Mouse (Mus musculus) kidney, adult 11 months (tissue): ENCODE results near the gene Tlr8.
A peak's percentile ranks its signal among the peaks of the same experiment; 100 is the strongest.
"Not testable (repeated sequence)": the region's sequence is repeated elsewhere in the genome, so short reads cannot be mapped to it uniquely, and the experiment has no call there.

Source experiments
- DNase-seq: peaks from one replicate; pipeline ENCODE4 v3.0.0; 2022

Gene Tlr8

DNA sequence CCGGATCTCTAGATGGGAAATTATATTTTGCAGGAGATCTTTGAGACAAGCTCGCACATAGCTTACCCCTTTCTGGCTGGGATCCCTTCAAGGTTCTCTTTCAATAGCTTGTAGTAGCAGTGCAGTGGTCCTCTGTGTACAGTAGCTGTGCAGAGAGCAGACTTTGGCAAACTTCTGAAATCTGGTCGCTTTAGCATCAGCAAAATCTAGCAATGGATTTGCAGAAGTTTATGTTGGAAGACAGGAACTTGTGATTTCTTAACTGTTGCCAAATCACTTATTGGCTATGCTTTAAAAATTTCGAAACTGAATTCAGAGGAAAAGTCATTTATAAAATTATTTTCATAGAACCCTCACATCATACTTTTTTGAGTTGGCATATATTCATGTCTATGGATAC is at the start of gene Tlr8:
Gene Tlr8, minus strand, starts transcription at position 244 of the 400 bp plus-strand sequence.
- DNase-seq = no peak

DNA sequence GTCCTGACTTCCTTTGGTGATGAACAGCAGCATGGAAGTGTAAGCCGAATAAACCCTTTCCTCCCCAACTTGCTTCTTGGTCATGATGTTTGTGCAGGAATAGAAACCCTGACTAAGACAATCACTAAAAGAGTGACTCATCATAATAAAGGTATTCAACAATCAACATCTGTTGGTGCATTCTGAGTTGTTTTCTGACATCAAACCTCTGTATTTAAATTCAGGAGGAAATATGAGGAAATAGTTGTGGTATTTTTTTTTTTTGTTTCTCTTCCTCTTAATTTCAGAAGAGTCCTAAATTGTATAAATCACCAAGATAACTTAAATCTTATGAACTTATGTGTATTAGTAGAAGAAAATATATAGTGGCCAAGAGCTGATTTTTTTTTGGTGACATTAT is 37.9 kb upstream of the Tlr8 start:
- not testable (repeated sequence) for DNase-seq

DNA sequence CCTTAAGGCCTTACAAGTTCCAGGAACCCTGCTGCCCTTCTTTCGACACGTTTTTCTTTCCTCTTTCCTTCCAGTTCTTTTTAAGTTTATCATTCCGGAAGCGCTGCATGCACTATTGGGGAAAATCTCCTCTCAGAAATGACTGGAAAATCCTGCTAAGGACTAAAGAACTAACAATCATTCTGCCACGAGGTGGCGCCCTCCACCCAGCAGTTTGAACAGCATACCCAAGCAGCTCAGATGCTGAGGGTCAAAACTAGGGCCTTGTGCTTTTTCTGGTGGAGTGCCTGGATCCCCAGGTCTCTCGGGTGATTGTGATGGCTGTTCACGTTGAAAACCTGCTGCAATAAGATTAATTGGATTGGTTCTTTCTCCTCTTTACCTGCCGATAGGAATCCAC is 12.8 kb upstream of the Tlr8 start:
- DNase-seq = peak; percentile 29

DNA sequence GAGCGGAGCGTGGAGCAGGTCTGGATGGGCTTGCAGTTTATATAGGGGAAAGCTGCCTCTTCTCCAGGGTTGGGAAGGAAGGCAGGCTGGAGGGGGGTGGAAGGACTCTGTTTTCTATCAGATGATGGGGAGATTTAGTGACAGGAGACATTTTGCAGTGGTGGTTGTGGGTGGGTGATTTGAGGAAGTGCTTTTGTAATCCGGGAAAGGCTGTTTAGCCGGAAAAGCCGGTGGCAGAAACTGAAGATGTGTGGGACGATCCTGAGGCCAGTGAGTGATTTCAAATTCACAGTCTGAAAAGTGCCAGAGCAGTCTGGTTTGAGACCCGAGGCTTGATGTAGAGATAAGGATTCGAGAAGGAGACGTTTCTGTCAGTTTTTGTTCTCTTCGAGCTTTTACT is 12.4 kb upstream of the Tlr8 start:
- no peak for DNase-seq

DNA sequence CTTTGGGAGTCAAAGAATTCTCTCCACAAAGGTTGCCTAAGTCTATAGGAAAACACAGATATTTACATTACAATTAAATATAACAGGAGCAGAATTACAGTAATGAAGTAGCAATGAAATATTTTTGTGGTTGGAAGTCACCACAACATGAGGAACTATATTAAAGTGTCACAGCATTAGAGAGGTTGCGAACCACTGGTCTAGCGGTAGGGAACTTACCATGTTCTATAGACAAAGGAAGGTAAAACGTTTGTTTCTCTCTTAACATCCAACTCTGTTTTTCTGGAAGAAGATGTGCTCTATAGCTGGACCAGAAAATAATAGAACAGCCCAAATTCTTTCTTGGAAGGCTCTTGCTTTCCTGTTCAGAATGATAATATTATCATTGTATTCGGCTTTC is 599 bp downstream of the Tlr8 start:
- no peak for DNase-seq

DNA sequence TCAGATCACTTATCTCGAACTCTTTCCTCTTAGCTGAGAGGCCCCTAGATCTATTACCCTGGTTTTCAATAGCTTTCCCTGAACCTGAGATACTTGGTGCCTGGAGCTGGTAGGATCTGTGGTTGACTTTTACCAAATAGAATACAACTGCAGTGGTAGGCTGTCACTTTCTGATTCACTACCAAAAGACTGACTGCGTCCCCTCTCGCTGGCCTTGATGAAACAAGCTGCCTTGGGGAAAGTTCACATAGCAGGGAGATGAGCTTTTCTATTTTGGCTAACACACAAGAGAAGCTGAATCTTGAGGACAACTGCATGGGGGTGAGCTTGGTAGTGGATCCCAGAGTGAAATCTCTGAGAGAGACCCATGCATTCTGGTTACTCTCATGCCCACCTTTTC is 22.4 kb downstream of the Tlr8 start:
- DNase-seq = no peak

DNA sequence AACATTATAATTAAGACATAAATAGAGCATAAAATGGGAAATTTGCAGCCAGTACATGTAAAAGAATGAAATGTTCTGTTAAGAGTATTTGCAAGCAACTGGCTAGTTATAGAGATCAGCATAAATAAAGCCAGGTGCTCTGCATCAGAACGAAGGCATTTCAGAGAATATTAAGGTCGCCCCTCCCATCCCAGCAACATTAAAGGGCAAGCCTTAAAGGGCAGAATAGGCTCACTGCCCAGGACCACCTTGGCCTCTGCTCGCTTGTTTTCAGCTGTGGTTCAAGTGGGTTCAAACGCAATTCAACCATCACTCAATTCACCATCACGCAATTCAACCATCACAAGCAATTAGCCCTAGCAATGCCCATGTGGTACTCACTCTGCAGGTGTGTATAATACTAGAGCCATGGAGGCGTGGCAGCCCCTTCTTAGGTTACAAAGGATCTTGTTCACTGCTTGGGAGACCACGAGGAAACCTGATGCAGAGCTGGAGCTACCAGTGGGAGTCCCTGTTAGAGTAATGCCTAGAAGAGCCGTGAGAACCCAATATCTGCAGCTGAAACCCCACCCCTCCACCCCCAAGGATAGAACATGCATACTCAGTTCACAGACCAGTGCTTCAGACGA is 24.7 kb downstream of the Tlr8 start:
- DNase-seq = no peak

DNA sequence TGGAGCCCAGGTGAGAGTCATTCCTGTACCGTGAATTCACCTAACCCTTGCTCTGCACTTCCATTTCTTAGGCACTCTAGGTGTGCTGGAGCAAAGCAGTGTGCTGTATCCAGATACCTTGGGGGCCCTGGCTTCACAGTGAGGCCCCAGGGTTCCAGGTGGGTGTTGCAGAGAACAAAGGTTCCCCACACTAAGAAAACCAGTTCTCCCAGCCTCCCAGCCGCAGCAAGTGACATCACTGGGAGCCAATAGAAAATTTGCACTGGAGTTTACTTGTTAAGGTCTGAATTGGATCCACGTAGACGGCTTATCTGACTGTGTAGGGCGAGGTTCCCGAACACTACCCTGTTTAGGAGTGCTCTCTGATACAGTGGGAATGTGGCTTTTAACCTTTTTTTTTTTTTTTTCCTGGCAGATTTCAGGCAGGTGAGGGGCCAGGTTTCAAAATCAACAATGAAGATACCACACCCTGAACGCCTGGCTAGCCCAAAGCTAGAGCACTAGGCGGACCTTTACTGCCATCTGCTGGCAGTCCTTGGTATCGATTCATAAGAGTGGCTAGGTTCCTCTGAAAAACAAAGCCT is 30.9 kb downstream of the Tlr8 start:
- peak; percentile 33 for DNase-seq

DNA sequence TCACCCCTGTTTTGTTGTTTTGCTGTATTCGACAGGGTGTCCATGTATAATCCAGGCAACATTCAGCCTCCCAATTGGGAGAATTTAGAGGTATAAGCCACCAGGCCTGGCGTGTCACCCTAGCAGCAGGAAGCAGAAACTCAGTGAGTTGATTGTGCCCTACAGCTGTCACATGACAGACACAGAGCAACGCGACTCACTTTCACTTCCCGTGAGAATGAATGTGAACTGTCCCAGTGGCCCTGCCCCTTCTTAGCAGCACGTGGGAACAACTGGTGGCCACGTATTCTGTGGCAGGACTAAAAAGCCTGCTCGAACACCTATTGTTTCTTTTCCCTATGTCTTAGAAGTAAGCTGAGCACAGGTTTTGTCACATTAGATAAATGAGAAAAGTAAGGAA is 33.0 kb downstream of the Tlr8 start:
- no peak for DNase-seq

DNA sequence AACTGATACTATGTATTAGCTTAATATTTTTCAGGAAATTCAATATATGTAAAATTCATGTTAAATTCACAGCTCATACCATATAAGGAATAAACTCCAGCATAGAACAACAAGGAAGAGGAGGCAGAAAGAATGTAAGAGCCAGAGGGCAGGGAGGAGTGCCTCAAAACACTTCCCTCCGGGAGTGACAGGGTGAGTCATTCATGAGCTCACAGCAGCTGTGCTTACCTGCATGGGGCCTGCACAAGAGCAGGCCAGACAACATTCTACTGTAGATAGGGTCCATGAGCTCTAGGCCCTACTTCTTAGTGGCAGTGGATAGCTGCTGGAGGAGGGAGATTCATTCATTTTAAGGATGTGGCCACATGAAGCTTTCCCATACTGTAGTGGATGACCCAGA is 34.3 kb downstream of the Tlr8 start:
- no peak for DNase-seq

DNA sequence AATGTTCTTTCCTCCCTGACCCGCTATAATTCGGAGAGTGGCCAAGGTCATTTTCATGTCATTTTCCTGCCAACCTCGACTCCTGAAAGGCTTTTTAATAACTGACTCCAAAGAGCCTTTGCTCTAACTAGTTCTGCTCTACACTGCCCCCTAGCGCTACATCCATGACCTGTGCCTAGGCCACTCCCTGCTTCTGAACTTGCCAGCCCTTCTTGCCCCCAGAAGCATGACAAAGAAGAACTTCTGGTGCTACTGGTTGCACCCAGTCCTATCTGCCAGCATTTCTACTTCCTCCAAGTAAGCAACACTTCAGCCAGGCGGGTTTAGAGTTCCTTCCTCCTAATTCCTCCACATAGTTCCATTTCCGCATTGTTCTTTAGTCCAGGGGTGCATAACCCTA is 34.9 kb downstream of the Tlr8 start:
- DNase-seq = peak; percentile 22

DNA sequence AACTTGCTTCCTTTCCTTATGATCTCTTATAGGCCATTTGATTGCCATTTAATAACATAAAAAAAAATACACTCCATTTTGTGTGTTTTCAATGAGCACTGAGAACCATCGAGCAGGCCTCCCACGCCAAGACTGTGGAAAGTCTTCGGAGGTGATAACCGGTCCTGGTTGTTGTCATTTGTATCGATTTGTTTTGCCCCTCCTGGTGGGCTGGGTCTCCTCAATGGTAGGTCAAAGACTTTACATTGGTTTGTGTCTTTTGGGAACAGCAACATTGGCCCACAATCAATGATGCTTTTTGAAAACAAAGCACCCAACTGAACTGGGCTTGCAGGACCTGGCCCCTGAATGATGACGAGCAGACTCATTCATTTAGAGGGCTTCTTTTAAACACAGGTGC is 36.4 kb downstream of the Tlr8 start:
- DNase-seq = no peak

DNA sequence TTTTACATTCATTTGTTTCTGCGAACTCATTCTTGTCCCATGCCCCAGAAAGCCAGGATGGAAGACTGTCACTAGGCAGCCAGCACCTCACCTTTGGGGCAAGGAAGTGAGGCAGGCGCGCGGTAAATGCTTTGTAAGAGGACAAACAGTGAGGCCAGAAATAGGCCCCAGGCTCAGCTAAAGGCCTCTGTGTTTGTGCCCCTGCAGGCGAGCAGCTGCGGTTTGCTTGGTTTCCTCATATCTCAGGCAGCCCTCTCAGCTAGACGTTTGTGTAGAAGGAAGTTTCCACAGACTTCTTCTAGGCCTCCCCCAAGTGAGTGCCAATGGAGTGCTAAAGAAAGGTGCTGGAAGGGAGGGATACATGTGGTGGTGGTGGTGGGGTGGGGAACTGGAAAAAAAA is 37.0 kb downstream of the Tlr8 start:
- no peak for DNase-seq

DNA sequence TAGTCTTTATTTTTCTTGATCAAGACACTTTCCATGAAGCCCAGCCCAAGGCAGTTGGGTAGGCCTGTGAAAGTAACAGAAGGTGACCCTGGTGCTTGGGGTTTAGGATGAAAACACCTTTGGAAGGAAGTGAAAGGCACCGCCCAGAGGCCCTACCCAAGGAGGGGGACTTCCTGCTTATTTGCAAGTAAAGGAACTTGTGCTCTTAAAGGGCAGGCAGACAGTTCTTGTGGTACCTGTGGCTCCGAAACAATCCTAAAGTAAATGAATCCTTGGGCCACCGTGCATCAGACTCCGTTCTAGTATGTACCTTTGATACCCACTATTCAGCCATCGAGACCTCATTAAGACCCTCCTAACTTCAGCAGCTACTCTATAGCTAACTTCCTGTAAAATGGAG is 37.6 kb downstream of the Tlr8 start:
- no peak for DNase-seq

DNA sequence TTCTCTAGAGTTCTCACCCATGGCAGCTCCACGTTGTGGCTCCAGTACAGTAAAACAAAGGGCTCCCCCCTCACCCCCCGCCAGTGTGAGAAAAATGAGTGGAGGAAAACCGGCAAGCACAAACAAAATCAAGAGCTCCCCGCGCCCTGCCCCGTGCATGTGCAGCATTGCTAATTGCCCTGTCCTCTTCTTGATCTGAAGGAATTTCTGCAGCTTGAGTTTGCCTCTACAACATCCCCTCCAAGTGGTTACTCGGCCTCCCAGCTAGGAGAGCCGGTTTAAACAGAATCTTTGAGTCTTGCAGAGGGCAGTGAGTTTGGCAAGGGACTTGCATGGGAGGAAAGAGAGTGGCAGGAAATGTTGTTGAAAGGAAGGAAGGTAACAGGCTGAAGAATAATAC is 51.4 kb downstream of the Tlr8 start:
- DNase-seq = peak; percentile 19

DNA sequence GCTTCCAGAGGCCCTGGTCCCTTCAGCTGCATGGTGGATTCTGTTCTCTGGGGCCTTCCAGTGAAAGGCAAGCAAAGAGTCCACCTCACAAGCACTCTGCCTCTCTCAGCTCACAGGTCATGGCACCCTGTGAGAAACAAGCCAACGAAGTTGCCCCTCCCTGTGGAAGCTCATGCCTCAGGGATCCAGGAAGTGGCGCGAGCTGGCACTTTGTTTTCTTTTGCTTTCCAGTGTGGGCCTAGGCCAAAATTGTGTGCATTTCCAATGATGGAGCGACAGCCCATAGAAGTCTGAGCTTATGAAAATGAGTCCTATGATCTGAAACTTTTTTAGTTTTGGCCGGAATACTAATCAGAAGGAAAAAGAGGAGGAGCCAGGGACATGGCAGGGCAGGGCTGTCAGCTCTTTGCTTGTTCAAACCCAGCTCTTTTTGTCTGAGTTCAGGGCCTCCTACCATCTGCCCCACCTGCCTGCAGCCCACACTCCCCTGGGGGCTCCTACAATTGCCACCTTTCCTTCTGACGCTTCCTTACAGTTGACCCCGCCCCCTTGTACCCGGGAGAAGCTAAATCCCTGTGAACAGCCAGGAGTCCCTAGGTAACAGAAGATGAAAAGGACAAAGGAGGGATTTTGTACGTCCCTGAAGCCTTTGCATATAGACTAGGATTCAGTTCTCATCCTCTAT is 52.1 kb downstream of the Tlr8 start:
- no peak for DNase-seq

DNA sequence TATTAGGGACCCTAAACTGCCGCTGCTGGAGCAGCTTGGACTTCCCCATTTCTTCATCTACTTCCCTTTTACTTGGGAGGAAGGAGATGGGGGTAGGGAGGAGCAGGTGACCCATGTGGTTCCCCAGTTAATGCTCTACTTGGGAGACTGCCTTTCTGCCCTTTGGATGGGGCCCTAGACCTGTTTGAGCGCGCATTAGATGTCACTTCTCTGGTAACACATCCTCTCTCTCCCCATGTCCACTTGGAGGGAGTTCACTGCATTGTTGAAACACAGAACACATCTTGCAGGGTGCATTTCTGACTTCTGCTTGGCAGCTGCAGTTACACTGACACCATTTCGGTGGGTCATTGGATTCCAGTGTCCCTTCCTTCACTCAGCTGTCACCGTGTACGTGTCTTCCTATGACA is 53.8 kb downstream of the Tlr8 start:
- DNase-seq = peak; percentile 20

DNA sequence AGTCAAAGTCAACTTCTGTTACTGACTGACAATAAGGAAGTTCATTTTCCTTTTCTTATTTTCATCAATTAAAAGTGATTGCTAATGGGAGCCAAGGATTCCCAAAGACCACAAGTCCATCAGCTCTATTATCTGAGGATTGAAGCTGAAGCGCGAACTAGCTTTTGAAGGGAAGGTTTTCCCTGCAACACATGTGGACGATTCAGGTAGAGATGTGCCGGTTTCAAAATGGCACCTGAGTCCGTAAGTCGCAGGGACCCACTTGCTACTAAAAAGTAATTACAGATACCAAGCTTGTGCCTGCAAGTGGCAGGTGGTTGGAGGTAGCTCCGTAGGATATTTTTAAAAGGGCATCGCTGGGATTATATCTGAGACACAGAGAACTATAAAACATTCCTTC is 54.3 kb downstream of the Tlr8 start:
- DNase-seq = no peak

DNA sequence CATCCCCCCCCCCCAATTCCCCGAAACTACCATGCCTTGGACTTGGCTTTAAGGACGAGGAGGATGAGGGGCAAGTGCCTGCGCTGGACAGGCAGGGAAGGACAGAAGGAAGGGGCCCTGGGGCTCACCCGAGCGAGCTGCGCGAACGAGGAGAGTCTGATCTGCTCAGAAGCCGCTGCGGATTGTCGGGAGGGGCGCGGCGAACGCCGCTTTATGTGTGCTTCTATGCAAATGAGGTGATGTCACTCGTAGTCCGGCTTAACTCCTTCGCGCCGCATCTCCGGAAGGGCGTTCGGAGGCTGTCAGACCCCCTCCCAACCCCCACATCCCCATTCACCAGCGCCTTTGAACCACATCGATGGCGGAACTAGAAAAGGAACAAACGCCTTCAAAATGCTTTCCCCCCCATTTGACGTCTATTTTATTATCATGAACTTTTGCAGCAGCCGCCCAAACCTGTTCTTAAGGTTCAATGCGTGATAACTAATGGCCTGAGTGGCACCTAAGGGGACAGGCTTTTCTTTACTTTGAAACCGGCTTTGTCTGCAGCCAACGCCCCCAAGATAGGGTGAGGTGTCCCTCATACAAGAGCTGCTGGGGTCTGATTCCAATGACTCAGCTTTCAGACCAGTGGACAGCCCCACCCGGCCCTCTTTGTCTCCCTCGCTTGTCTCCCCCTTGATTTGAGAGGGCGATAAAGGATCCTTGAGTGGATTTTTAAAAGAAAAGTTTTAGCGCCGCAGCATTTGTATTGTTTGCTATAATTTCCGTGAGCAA is 55.0 kb downstream of the Tlr8 start, which contains the start of gene Tmsb4x:
Gene Tmsb4x, minus strand, starts transcription at position 338 of the 777 bp plus-strand sequence.
- DNase-seq = peak; percentile 59

DNA sequence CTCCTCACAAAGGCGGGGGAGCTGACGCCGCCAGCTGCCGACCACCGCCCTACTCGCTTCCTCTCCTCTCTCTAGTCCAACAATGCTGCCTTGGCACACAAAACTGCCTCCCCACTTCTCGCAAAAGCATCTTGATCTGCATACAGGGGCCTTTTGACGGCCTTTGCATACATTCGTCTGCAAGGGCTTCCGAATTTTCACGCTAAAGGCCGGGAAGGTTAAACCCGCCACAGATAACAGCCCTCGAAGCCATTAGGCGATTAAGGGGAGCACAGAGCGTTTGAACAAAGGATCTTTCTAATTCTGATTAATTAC is 55.7 kb downstream of the Tlr8 start:
- DNase-seq = no peak

DNA sequence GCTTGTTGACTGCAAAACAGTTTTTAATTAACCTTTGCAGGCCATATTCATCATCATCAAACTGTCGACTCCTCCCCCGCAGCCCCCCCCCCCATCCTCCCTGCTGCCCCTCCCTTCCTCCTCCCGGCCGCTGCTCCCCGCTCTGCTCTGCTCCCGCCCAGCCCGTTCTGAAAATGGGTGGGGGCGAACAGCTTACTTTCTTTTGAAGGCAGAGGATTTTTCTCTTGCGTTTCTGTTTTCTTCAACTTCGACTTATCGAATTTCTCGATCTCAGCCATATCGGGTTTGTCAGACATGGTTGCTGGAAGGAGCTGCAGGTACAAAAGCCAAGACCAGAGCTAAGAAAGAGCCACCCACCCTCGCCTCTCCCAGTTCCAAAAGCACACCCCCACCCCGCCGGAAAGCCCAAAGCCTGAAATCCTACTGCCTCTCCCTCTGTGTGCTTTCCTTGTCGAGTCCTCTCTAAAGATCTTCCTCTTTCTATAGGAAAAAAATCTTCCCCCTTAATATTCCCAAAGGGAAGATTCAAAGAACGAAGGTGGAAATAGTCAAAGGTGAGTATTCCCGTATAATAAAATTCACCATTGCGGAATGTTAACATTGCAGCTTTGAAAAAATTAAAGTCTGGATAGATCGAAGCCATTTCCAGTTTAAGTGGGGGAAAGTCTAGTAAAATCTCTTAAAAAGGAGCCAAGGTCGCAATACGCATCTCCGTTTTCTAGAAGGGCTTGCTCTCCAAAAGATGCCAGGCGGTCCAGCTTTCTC is 56.2 kb downstream of the Tlr8 start:
- DNase-seq = no peak

DNA sequence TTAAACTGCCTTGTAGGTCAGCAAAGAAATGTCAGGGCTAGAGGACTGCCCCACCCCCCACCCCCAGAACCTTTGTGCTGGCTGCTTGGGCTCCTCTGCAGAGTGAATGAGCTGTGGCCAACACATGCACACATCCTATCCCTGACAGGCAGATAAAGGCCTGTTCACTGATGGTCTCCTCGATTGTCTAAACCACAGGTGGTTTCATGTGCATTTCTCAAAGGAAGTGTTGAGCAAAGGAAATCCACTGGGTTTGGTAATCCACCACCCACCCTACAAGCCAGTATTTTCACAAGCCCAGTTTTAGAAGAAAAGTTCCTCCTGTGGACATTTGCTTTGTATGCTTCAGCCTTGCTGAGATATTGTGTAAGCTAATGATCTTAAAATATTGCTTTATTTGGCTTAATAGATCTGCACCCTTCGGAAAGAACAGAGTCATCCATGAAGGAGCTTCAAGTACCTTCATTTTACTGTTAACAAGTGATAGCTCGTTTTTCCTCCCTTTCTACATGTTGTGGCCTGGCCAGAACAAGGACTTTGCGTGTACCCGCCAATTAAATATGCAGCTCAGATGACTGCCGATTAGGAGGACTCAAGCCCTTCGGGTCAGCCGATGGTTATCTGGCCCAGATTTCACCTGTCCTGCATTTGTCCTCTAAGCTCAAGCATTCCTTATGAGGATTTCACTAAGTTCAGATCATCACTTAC is 58.2 kb downstream of the Tlr8 start:
- no peak for DNase-seq

DNA sequence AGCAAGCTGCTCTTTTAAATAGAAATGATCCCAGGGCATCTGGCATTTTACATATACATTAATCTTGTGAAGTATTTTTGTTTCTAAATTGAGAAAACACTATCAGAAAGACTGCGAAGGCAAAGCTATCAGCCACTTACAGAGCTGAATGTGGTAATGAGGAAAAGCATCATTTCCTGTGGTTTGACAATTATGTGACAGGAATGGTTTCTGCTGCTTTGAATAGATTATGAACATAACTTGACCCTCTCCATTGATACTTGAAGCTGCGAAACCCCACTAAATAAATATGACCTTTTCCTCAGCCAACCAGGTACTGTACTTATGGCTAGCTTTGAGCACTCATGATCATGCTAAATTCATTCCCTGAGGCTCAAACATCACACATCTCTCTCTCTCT is 62.8 kb downstream of the Tlr8 start:
- no peak for DNase-seq
